ENCODE assay signal across 9 mouse cellular contexts in genomic region chr1:36244828-36245215, GRCm38 (mm10). TPM values are rescaled to one million over a fixed set of nuclear protein-coding genes. Genes with fewer than 3 reads are reported as not detected.
DNase-seq lines count a peak whose midpoint lies in the region; ATAC-seq and TF ChIP-seq lines count a peak whose summit lies in the region.
"Had no signal": no experiment of that assay in that cellular context is flagged by ENCODE, and none has a peak within 500 bp of the region (broad histone marks: within the 10 kb centered on the region; RNA-seq: fewer than 3 reads in every experiment).

No protein-coding gene starts in this region.

- H3K9me3 ChIP-seq in lung, embryonic 15.5 days = no peaks in the 10 kb centered on the region
- no peaks in the 10 kb centered on the region for H3K9me3 ChIP-seq in intestine, postnatal 0 days (ENCODE audit: control insufficient read depth)
- no peaks in the 10 kb centered on the region for H3K9me3 ChIP-seq in stomach, embryonic 14.5 days (ENCODE audit: control insufficient read depth, low read depth, low read length)

- ATAC-seq in lung, embryonic 15.5 days (ENCODE audit: borderline replicate concordance, extremely low read depth, low FRiP score, low TSS enrichment) = no peak
- no peak for ATAC-seq in intestine, postnatal 0 days
- no peak for ATAC-seq in stomach, embryonic 14.5 days (ENCODE audit: insufficient number of reproducible peaks, insufficient read depth, low FRiP score, low read depth)

- H3K36me3 ChIP-seq in lung, embryonic 15.5 days = no peaks in the 10 kb centered on the region
- H3K36me3 ChIP-seq in intestine, postnatal 0 days (ENCODE audit: control insufficient read depth, insufficient read depth) = no peaks in the 10 kb centered on the region
- H3K36me3 ChIP-seq in stomach, embryonic 14.5 days (ENCODE audit: control insufficient read depth, insufficient read depth, low read length) = no peaks in the 10 kb centered on the region

- 82% methylated on average over 4 of the region's 4 CpGs for WGBS in lung, embryonic 15.5 days
- WGBS in lung, adult 2 months = 73% methylated on average over 4 of the region's 4 CpGs
- 84% methylated on average over 4 of the region's 4 CpGs for WGBS in intestine, postnatal 0 days
- WGBS in stomach, embryonic 14.5 days = 86% methylated on average over 4 of the region's 4 CpGs

- H3K27ac ChIP-seq in gastrocnemius, adult 2 months = peak overlapping the region; percentile 87
- no peak overlapping the region for H3K27ac ChIP-seq in lung, embryonic 15.5 days
- no peak overlapping the region for H3K27ac ChIP-seq in intestine, postnatal 0 days (ENCODE audit: low read depth, low read length)
- no peak overlapping the region for H3K27ac ChIP-seq in stomach, embryonic 14.5 days (ENCODE audit: low read length)

- peak overlapping the region; percentile 76; the same call in 1 of the 2 replicates for H3K4me2 ChIP-seq in lung, embryonic 15.5 days
- 0 out of 2 replicates have a peak overlapping the region, but pooled peaks have one; percentile 82 for H3K4me2 ChIP-seq in intestine, postnatal 0 days (replicated peaks; ENCODE audit: low read depth)
- peak overlapping the region; percentile 91 for H3K4me2 ChIP-seq in stomach, embryonic 14.5 days (replicated peaks; ENCODE audit: low read depth, low read length)

- intact Hi-C loops in gastrocnemius, adult 2 months (cut with DNase I) = no loop called here

- peak overlapping the region; percentile 89; the same call in 1 of the 2 replicates for H3K4me3 ChIP-seq in gastrocnemius, adult 2 months
- H3K4me3 ChIP-seq in lung, embryonic 15.5 days = peak overlapping the region; percentile 95; the same call in 1 of the 2 replicates
- no peak overlapping the region for H3K4me3 ChIP-seq in lung, adult 2 months (replicated peaks; ENCODE audit: extremely low read depth, low read depth, low read length)
- H3K4me3 ChIP-seq in intestine, postnatal 0 days (ENCODE audit: low read depth, low read length) = no peak overlapping the region
- no peak overlapping the region for H3K4me3 ChIP-seq in stomach, embryonic 14.5 days (ENCODE audit: low read depth, low read length)

- no peak for DNase-seq in gastrocnemius, adult 2 months
- DNase-seq in gastrocnemius, postnatal 25 days = no peak
- DNase-seq in lung, adult 2 months = no peak
- DNase-seq in urinary bladder, adult 18-20 months (ENCODE audit: low spot score in 2 of 2) = no peak
- DNase-seq in frontal cortex, postnatal 25 days (ENCODE audit: low spot score in 2 of 2) = no peak

- H3K4me1 ChIP-seq in lung, embryonic 15.5 days = peaks cover 18% of the 10 kb centered on the region
- H3K4me1 ChIP-seq in lung, adult 2 months (ENCODE audit: control insufficient read depth, insufficient read depth, low read length) = peaks cover 9% of the 10 kb centered on the region
- no peaks in the 10 kb centered on the region for H3K4me1 ChIP-seq in intestine, postnatal 0 days (replicated peaks; ENCODE audit: control insufficient read depth, insufficient read depth, low read length)
- peaks cover 12% of the 10 kb centered on the region; the same call in 1 of the 2 replicates for H3K4me1 ChIP-seq in stomach, embryonic 14.5 days (ENCODE audit: control insufficient read depth, insufficient read depth, low read length)

- H3K9ac ChIP-seq in lung, embryonic 15.5 days = no peak overlapping the region
- H3K9ac ChIP-seq in intestine, postnatal 0 days (ENCODE audit: low read depth, low read length) = no peak overlapping the region
- no peak overlapping the region for H3K9ac ChIP-seq in stomach, embryonic 14.5 days (replicated peaks; ENCODE audit: low read depth, low read length)

- TF ChIP-seq CTCF in gastrocnemius, adult 2 months (IDR thresholded peaks at IDR 0.05) = no peak
- TF ChIP-seq CTCF in lung, adult 2 months (IDR thresholded peaks at IDR 0.05; ENCODE audit: insufficient read depth, low read length) = no peak
- no peak for TF ChIP-seq CTCF in intestine, postnatal 0 days (IDR thresholded peaks at IDR 0.05; ENCODE audit: low read depth)

- no peak for TF ChIP-seq POLR2A in lung, adult 2 months (IDR thresholded peaks at IDR 0.05; ENCODE audit: borderline replicate concordance, extremely low read depth, low read depth, low read length)

- no peaks in the 10 kb centered on the region for H3K27me3 ChIP-seq in lung, embryonic 15.5 days
- H3K27me3 ChIP-seq in intestine, postnatal 0 days (replicated peaks; ENCODE audit: control insufficient read depth, insufficient read depth, low read length) = no peaks in the 10 kb centered on the region
- no peaks in the 10 kb centered on the region for H3K27me3 ChIP-seq in stomach, embryonic 14.5 days (ENCODE audit: control insufficient read depth, insufficient read depth, low read length)
- H3K27me3 ChIP-seq: CH12.LX had no signal

RNA-seq across cellular contexts. Expression of gene Uggt1, which starts 0.3 kb away (rescaled TPM):
- 10 to 100 TPM; 27.6 to 29.1 TPM for total RNA-seq in gastrocnemius, adult 2 months (2021)
- total RNA-seq in gastrocnemius, postnatal 25 days (2021) = 10 to 100 TPM; 19.7 to 21.6 TPM
- 52.6 and 57.2 TPM in 2 replicates for polyA plus RNA-seq in lung, embryonic 15.5 days (2015; fragmentation: Nextera tagmentation; extraction: Ambion mirVana)
- polyA plus RNA-seq in lung, adult 2 months (2012; rRNA removed) = 12.0 and 18.0 TPM in 2 replicates
- 21.8 and 22.8 TPM in 2 replicates for polyA plus RNA-seq in intestine, postnatal 0 days (2015; fragmentation: Nextera tagmentation; extraction: Ambion mirVana)
- polyA plus RNA-seq in stomach, embryonic 14.5 days (2014; fragmentation: Nextera tagmentation; extraction: Ambion mirVana) = 74.2 and 84.8 TPM in 2 replicates

RNA-seq across cellular contexts. Expression of gene Neurl3, which starts 29.7 kb away (rescaled TPM):
- total RNA-seq in gastrocnemius, adult 2 months (2021) = under 1 TPM; 0.41 to 0.59 TPM
- total RNA-seq in gastrocnemius, postnatal 25 days (2021) = under 1 TPM; 0.51 to 0.88 TPM
- 8.0 and 8.3 TPM in 2 replicates for polyA plus RNA-seq in lung, embryonic 15.5 days (2015; fragmentation: Nextera tagmentation; extraction: Ambion mirVana)
- 23.5 and 26.4 TPM in 2 replicates for polyA plus RNA-seq in lung, adult 2 months (2012; rRNA removed)
- polyA plus RNA-seq in intestine, postnatal 0 days (2015; fragmentation: Nextera tagmentation; extraction: Ambion mirVana) = 15.6 and 15.8 TPM in 2 replicates
- polyA plus RNA-seq in stomach, embryonic 14.5 days (2014; fragmentation: Nextera tagmentation; extraction: Ambion mirVana) = 10.9 and 13.5 TPM in 2 replicates

Comparison
In these comparisons a context has a peak if more than half of its experiments do, and no peak if none do; other contexts are left out.
1. H3K4me3 ChIP-seq: peak in gastrocnemius, adult 2 months (single experiment) and lung, embryonic 15.5 days (single experiment); none in lung, adult 2 months (single experiment), intestine, postnatal 0 days (single experiment) and stomach, embryonic 14.5 days (single experiment).
2. Peak in every context shown above with its lines, with median percentiles within 50 percentile points of each other: H3K4me2 ChIP-seq.